Mouse (Mus musculus): Measurements from ENCODE around the gene Ddb1. TPM values are rescaled to one million over a fixed set of nuclear protein-coding genes. Genes with fewer than 3 reads are reported as not detected.

The Ddb1 gene
- polyA plus RNA-seq, 1 experiment from 2014 or later, result 100 TPM

DNA sequence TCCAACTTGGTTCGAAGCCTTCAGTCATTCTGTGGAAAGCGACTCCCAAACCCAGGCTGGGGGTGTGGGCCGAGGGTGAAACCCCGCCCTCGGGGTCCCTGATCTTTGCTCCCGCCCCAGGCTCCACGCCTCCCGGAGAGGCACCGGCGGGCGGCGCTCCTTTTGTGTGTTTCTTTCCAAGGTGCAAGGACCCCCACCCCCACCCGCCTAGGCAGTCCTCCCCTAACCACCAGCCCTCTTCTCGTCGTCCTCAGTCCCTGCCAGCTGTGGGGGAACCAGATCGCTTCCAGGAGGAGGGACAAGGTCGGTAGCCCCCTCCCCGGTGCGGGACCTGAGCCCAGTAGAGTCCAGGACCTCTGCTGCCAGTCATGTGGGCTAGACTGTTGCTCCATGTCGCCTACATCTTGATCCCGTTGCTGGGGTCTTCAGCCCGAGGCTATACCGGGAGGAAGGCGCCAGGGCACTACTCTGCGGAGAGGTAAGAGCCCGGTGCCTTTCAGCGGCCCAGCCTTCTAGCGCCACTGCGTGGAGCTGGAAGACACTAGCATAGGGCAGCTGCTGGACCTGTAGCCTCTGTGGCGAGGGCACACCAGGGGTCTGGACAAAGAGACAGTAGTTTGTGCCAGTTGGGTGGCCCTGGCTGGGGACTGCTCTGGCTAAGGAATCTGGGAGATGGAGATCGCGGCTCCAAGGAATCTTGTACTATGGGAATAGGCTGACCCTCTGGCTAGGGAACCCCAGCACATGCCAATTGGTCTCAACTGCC lies 29.2 kb downstream of the Ddb1 start, which contains the start of gene Vwce:
Gene Vwce, plus strand, starts transcription at position 108 of the 766 bp plus-strand sequence.
- peak within 1 kb of the TSS; percentile 95 for H3K4me2 ChIP-seq (replicated peaks; ENCODE audit: low read depth)
- H3K4me1 ChIP-seq (replicated peaks; ENCODE audit: control insufficient read depth, insufficient read depth, low read length), result no peaks in the 10 kb centered on the region; the same call in 1 of the 2 replicates
- peak within 1 kb of the TSS; percentile 48 for H3K4me3 ChIP-seq (ENCODE audit: low read depth, low read length)
- H3K9ac ChIP-seq (ENCODE audit: low read depth, low read length), result peak within 1 kb of the TSS; percentile 57
- under 1% methylated on average over 32 of the region's 32 CpGs for WGBS
- TF ChIP-seq CTCF (IDR thresholded peaks at IDR 0.05; ENCODE audit: low read depth), result peak; percentile 71
- no peaks in the 10 kb centered on the region for H3K27me3 ChIP-seq (replicated peaks; ENCODE audit: control insufficient read depth, insufficient read depth, low read length)
- ATAC-seq, result peak; percentile 76
- H3K36me3 ChIP-seq (ENCODE audit: control insufficient read depth, insufficient read depth), result peaks cover 8% of the 10 kb centered on the region
- peak within 1 kb of the TSS; percentile 58 for H3K27ac ChIP-seq (ENCODE audit: low read depth, low read length)
- H3K9me3 ChIP-seq (ENCODE audit: control insufficient read depth), result no peaks in the 10 kb centered on the region

DNA sequence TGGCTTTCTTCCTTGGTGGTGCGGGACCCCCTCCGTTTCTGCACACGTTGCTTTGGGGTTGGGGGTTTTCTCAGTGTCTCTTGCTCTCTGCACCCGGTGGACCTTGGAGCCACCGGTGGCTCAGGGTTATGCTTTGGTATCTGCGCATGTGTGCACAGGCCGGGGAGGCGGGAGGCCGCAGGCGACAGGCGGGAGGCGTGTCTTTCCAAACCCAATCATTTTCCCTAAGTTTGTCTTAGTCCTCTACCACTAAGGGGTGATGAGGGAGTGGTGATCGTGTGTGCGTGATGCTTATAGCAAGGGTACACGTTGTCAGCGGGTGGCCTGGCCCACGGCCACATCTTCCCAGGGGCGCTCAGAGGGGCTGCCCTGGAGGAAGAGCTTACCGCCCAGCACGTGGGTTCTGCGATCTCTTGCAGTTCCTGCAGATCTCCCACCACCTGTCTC lies 29.8 kb downstream of the Ddb1 start:
- Histone ChIP-seq H3K4me3 (ENCODE audit: low read depth, low read length) (peak overlapping the region; percentile 48), H3K9me3 (ENCODE audit: control insufficient read depth) (no peaks in the 10 kb centered on the region), H3K4me1 (replicated peaks; ENCODE audit: control insufficient read depth, insufficient read depth, low read length) (no peaks in the 10 kb centered on the region; the same call in 1 of the 2 replicates), H3K4me2 (replicated peaks; ENCODE audit: low read depth) (peak overlapping the region; percentile 95), H3K36me3 (ENCODE audit: control insufficient read depth, insufficient read depth) (peaks cover 2% of the 10 kb centered on the region), H3K9ac (ENCODE audit: low read depth, low read length) (peak overlapping the region; percentile 57), H3K27ac (ENCODE audit: low read depth, low read length) (peak overlapping the region; percentile 58), H3K27me3 (replicated peaks; ENCODE audit: control insufficient read depth, insufficient read depth, low read length) (no peaks in the 10 kb centered on the region)
- 2% methylated on average over 21 of the region's 21 CpGs for WGBS
- peak; percentile 86 for ATAC-seq
- no peak for TF ChIP-seq CTCF (IDR thresholded peaks at IDR 0.05; ENCODE audit: low read depth)

GRCm38 (mm10) chr19:10637840-10638239 lies 32.7 kb downstream of the Ddb1 start:
- no peak for TF ChIP-seq CTCF (IDR thresholded peaks at IDR 0.05; ENCODE audit: low read depth)
- no peak for ATAC-seq
- Histone ChIP-seq H3K9me3 (ENCODE audit: control insufficient read depth) (no peaks in the 10 kb centered on the region), H3K27me3 (replicated peaks; ENCODE audit: control insufficient read depth, insufficient read depth, low read length) (no peaks in the 10 kb centered on the region), H3K36me3 (ENCODE audit: control insufficient read depth, insufficient read depth) (no peaks in the 10 kb centered on the region), H3K4me3 (ENCODE audit: low read depth, low read length) (no peak overlapping the region), H3K27ac (ENCODE audit: low read depth, low read length) (no peak overlapping the region), H3K9ac (ENCODE audit: low read depth, low read length) (no peak overlapping the region), H3K4me2 (replicated peaks; ENCODE audit: low read depth) (no peak overlapping the region; the same call in 1 of the 2 replicates), H3K4me1 (replicated peaks; ENCODE audit: control insufficient read depth, insufficient read depth, low read length) (no peaks in the 10 kb centered on the region; the same call in 1 of the 2 replicates)
- 42% methylated on average over 7 of the region's 7 CpGs for WGBS

GRCm38 (mm10) chr19:10640080-10640479 lies 35.0 kb downstream of the Ddb1 start:
- no peak overlapping the region for H3K27ac ChIP-seq (ENCODE audit: low read depth, low read length)
- H3K4me1 ChIP-seq (replicated peaks; ENCODE audit: control insufficient read depth, insufficient read depth, low read length), result no peaks in the 10 kb centered on the region; the same call in 1 of the 2 replicates
- H3K4me2 ChIP-seq (replicated peaks; ENCODE audit: low read depth), result no peak overlapping the region
- H3K9ac ChIP-seq (ENCODE audit: low read depth, low read length), result no peak overlapping the region
- no peaks in the 10 kb centered on the region for H3K27me3 ChIP-seq (replicated peaks; ENCODE audit: control insufficient read depth, insufficient read depth, low read length)
- H3K4me3 ChIP-seq (ENCODE audit: low read depth, low read length), result no peak overlapping the region
- no peak for ATAC-seq
- H3K36me3 ChIP-seq (ENCODE audit: control insufficient read depth, insufficient read depth), result no peaks in the 10 kb centered on the region
- H3K9me3 ChIP-seq (ENCODE audit: control insufficient read depth), result no peaks in the 10 kb centered on the region
- WGBS, result 25% methylated on average over 5 of the region's 5 CpGs
- TF ChIP-seq CTCF (IDR thresholded peaks at IDR 0.05; ENCODE audit: low read depth), result no peak

DNA sequence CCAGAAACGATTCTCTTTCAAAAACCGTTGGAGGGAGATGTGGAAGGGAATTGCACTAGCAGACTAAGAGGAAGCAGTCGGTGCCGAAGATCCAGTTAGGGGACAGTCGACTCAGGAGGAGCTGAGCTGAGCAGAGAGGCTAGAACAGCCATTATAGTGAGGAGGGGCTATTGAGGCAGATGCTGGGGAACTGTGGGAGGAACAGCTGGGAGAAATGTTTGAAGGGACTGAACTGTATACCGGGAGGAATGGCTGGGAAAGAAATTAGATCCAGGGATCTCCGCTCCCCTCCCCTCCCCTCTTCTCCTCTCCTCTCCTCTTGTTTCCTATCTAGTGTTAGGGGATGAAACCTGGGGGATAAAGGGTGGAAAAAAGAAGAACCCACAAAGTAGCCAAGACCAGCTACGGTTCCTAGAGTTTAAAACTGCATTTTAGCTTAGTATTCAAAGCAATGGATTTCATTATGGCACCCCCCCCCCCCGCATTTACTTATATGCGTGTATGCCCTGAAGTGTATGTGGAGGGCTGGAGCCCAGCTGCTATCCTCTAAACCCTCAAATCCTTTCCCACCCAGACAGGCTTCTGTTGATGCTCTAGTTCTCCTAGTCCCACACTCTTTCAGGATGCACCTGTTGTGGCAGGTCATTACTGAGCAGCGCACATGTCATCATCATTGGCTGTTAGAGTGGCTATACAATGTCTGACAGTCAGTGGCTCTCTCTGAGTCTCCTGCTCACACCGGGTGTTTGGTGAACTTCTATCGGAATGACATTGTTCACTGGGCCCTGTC lies 35.7 kb downstream of the Ddb1 start:
- Histone ChIP-seq H3K4me2 (replicated peaks; ENCODE audit: low read depth) (no peak overlapping the region), H3K27ac (ENCODE audit: low read depth, low read length) (no peak overlapping the region), H3K9me3 (ENCODE audit: control insufficient read depth) (no peaks in the 10 kb centered on the region), H3K27me3 (replicated peaks; ENCODE audit: control insufficient read depth, insufficient read depth, low read length) (no peaks in the 10 kb centered on the region), H3K4me3 (ENCODE audit: low read depth, low read length) (no peak overlapping the region), H3K4me1 (replicated peaks; ENCODE audit: control insufficient read depth, insufficient read depth, low read length) (no peaks in the 10 kb centered on the region; the same call in 1 of the 2 replicates), H3K36me3 (ENCODE audit: control insufficient read depth, insufficient read depth) (no peaks in the 10 kb centered on the region), H3K9ac (ENCODE audit: low read depth, low read length) (0 out of 2 replicates have a peak overlapping the region, but pooled peaks have one; percentile 8)
- TF ChIP-seq CTCF (IDR thresholded peaks at IDR 0.05; ENCODE audit: low read depth), result no peak
- WGBS, result 56% methylated on average over 13 of the region's 13 CpGs
- no peak for ATAC-seq

DNA sequence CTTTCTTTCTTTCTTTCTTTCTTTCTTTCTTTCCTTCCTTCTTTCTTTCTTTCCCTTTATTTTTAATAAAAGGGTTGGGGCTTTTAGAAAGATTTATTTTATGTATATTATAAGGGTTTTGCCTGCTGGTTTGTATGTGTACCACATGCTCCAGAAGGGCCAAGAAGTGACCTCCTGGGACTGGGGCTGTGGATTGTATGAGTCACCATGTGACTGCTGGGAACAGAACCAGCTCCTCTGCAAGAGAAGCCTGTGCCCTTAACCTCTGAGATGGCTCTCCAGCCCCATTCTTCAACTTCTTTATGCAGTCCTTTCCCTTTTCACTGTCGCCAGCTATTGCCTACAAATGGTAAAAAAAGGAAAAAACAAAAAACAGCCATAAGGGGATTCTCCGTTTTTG lies 40.5 kb downstream of the Ddb1 start:
- no peak overlapping the region for H3K9ac ChIP-seq (ENCODE audit: low read depth, low read length)
- H3K27ac ChIP-seq (ENCODE audit: low read depth, low read length), result no peak overlapping the region
- H3K4me1 ChIP-seq (replicated peaks; ENCODE audit: control insufficient read depth, insufficient read depth, low read length), result no peaks in the 10 kb centered on the region
- WGBS, result 80% methylated on average over 2 of the region's 2 CpGs
- no peak overlapping the region for H3K4me3 ChIP-seq (ENCODE audit: low read depth, low read length)
- H3K36me3 ChIP-seq (ENCODE audit: control insufficient read depth, insufficient read depth), result no peaks in the 10 kb centered on the region
- no peak overlapping the region for H3K4me2 ChIP-seq (replicated peaks; ENCODE audit: low read depth)
- no peak for ATAC-seq
- no peaks in the 10 kb centered on the region for H3K27me3 ChIP-seq (replicated peaks; ENCODE audit: control insufficient read depth, insufficient read depth, low read length)
- TF ChIP-seq CTCF (IDR thresholded peaks at IDR 0.05; ENCODE audit: low read depth), result no peak
- H3K9me3 ChIP-seq (ENCODE audit: control insufficient read depth), result no peaks in the 10 kb centered on the region

All from intestine, postnatal 0 days (tissue).